Mouse (Mus musculus) intestine, embryonic 15.5 days (tissue): ENCODE measurements around the gene Iffo1. TPM values are rescaled to one million over a fixed set of nuclear protein-coding genes. Genes with fewer than 3 reads are reported as not detected.
A peak's percentile ranks its signal among the peaks of the same experiment; 100 is the strongest.

Source experiments
- ATAC-seq: fragments of 200-750 bp; cut with Nextera tagmentation; 2 replicates; pipeline ENCODE4 v1.8.0; 2017; ENCODE audit warnings: moderate TSS enrichment, moderate library complexity
- H3K27ac ChIP-seq: fragments of 300-500 bp; sonication (generic); 2 replicates; pipeline ENCODE4 v1.5.1; 2015; ENCODE audit warnings: mild to moderate bottlenecking, inconsistent platforms
- H3K27me3 ChIP-seq: fragments of 300-500 bp; sonication (generic); replicated peaks from 2 replicates; pipeline ENCODE4 v1.6.1; 2015; ENCODE audit warnings: inconsistent platforms
- H3K36me3 ChIP-seq: fragments of 300-500 bp; sonication (generic); 2 replicates; pipeline ENCODE4 v1.6.1; 2015; ENCODE audit warnings: inconsistent platforms
- H3K4me1 ChIP-seq: fragments of 300-500 bp; sonication (generic); replicated peaks from 2 replicates; pipeline ENCODE4 v1.6.1; 2015; ENCODE audit warnings: inconsistent platforms
- H3K4me2 ChIP-seq: fragments of 300-500 bp; sonication (generic); replicated peaks from 2 replicates; pipeline ENCODE4 v1.6.1; 2015; ENCODE audit warnings: mild to moderate bottlenecking, inconsistent platforms
- H3K4me3 ChIP-seq: fragments of 300-500 bp; sonication (generic); replicated peaks from 2 replicates; pipeline ENCODE4 v1.5.1; 2015; ENCODE audit warnings: inconsistent platforms
- H3K9ac ChIP-seq: fragments of 300-500 bp; sonication (generic); 2 replicates; pipeline ENCODE4 v1.6.1; 2015; ENCODE audit warnings: inconsistent platforms
- H3K9me3 ChIP-seq: fragments of 300-500 bp; sonication (generic); 2 replicates; pipeline ENCODE4 v1.6.1; 2016; ENCODE audit warnings: inconsistent platforms
- WGBS: fragments of 180-500 bp; shearing (Covaris S2); methylation state at CpG from one replicate; pipeline ENCODE4 v1.1.7; 2015; 5-methylcytosine and 5-hydroxymethylcytosine counted together
- polyA plus RNA-seq: library from polyadenylated mRNA; unstranded; fragments of >200 nt; fragmentation: Nextera tagmentation; extraction: Ambion mirVana; gene quantifications from 2 replicates; pipeline ENCODE4 v1.2.1, GENCODE M21; 2015

Gene Iffo1
- polyA plus RNA-seq, result 6.9 and 7.2 TPM in 2 replicates

GRCm38 (mm10) chr6:125145001-125145400 is at the start of gene Iffo1:
Gene Iffo1, plus strand, starts transcription at chr6:125145241.
- Histone ChIP-seq H3K4me1 (peaks cover 40% of the 10 kb centered on the region), H3K9me3 (no peaks in the 10 kb centered on the region), H3K27ac (peak within 1 kb of the TSS; percentile 82), H3K9ac (peak within 1 kb of the TSS; percentile 69), H3K36me3 (peaks cover 37% of the 10 kb centered on the region), H3K4me2 (peak within 1 kb of the TSS; percentile 74), H3K4me3 (peak within 1 kb of the TSS; percentile 56), H3K27me3 (no peaks in the 10 kb centered on the region)
- WGBS, result 2% methylated on average over 16 of the region's 16 CpGs
- peak; percentile 94 for ATAC-seq

DNA sequence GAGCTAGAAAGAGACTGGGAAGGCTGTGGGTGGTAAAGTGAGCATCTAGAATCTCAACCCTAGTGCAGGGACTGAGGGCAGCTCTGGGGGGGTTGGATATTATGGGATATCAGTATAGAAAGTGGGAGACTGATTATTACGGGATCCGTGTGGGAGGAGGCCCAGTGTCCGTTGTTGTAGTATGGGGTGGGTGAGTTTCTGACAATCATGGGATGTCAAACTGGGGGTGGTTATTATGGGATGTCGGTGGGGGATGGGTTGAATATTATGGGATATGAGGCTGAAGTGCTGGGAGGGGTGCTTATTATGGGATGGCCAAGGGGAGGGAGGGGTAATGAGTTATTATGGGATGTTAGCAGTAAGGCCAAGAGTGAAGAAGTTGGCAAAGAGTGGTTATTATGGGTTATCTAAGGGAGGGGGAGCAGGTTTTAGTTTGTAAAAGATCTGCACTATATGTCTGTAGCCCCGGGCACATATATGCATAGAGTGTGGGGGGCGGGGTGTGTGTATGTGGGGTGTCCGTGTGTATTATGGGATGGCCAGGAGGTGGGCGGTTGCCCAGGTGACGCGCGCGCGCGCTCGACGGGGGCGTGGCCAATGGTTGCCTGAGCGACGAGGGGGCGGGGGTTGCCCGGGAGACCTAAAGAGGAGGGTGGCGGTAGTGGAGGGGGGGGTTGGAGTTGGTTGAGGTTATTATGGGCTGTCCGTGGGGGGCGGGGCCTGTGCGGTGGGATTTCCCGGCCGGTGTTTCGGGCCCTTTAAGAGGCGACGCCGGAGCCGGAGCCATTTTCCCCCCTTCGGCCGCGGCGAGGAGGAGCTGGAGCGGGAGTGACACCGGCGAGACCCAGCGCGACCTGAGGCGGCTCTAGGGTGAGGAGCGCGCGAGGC is 49.4 kb upstream of the Iffo1 start, which contains the start of gene Chd4:
Gene Chd4 (plus strand): TSS at position 591 of the 888 bp plus-strand sequence.
- peaks cover 33% of the 10 kb centered on the region for H3K4me1 ChIP-seq
- peak within 1 kb of the TSS; percentile 93 for H3K9ac ChIP-seq
- peaks cover 12% of the 10 kb centered on the region for H3K36me3 ChIP-seq
- peak within 1 kb of the TSS; percentile 72 for H3K4me2 ChIP-seq
- H3K27me3 ChIP-seq, result no peaks in the 10 kb centered on the region
- H3K27ac ChIP-seq, result peak within 1 kb of the TSS; percentile 94
- 1% methylated on average over 45 of the region's 45 CpGs for WGBS
- ATAC-seq, result peak; percentile 86
- H3K4me3 ChIP-seq, result peak within 1 kb of the TSS; percentile 91
- H3K9me3 ChIP-seq, result no peaks in the 10 kb centered on the region

GRCm38 (mm10) chr6:125096279-125096596 is 48.8 kb upstream of the Iffo1 start:
- Histone ChIP-seq H3K9me3 (no peaks in the 10 kb centered on the region), H3K4me3 (peak overlapping the region; percentile 91), H3K36me3 (peaks cover 18% of the 10 kb centered on the region), H3K4me2 (peak overlapping the region; percentile 72), H3K9ac (peak overlapping the region; percentile 93), H3K27ac (peak overlapping the region; percentile 94), H3K4me1 (peaks cover 30% of the 10 kb centered on the region), H3K27me3 (no peaks in the 10 kb centered on the region)
- ATAC-seq, result peak; percentile 46; the same call in 1 of the 2 replicates
- 1% methylated on average over 19 of the region's 32 CpGs for WGBS

DNA sequence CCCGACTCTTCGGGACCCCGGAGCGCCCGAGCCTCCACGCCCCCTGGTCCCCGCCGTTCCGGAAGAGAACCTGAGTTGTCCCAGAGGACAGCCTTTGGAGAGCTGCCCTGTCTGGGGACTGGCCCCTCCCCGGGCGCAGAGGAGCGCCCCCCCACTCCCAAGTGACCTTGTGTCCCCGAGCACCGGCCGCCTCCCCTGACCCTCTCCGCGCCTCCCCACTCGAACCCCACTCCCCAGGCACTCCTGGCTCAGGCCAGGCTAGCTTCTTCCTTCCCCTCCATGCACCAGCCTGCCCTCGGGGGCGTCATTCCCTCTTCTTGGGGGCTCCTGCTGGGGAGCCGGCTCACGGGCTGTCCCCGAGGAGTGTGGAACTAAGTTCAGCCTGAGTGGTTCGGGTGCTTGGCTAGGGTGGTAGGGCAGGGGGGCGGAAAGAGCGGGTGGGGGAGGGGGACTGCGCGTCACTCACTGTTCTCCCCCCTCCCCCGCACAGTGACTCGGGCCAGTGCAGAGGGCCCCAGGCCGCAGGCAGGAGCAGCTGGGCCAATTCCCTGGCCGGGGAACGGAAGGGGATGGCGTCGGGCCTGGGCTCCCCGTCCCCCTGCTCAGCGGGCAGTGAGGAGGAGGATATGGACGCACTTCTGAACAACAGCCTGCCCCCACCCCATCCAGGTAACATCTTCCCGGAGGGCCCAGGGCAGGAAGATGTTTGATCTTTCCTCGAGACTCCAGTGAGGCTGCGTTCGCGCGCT is 48.3 kb upstream of the Iffo1 start:
- peaks cover 23% of the 10 kb centered on the region for H3K36me3 ChIP-seq
- ATAC-seq, result peak; percentile 56
- no peaks in the 10 kb centered on the region for H3K27me3 ChIP-seq
- H3K4me3 ChIP-seq, result peak overlapping the region; percentile 91
- under 1% methylated on average over 39 of the region's 44 CpGs for WGBS
- peaks cover 30% of the 10 kb centered on the region for H3K4me1 ChIP-seq
- H3K4me2 ChIP-seq, result peak overlapping the region; percentile 72
- H3K9me3 ChIP-seq, result no peaks in the 10 kb centered on the region
- peak overlapping the region; percentile 93 for H3K9ac ChIP-seq
- H3K27ac ChIP-seq, result peak overlapping the region; percentile 94

DNA sequence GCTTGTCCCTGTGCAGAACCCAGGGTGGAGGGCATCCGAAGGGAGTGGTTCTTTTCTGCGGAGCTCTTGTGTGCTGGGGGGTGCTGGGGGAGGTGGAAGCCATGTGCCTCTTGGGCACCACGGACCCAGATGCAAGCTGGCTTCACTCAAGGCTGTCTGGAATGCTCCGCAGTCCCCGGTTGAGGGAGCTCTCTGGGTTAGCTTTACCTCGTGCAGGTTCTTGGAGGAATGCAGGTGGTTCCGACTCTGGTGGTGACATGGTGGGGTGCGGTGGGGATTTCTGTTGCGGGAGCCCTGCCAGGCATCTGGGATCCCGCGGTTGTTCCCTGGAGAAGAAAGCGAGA is 47.7 kb upstream of the Iffo1 start:
- Histone ChIP-seq H3K36me3 (peaks cover 28% of the 10 kb centered on the region), H3K27ac (peak overlapping the region; percentile 94), H3K4me2 (peak overlapping the region; percentile 72), H3K4me1 (peaks cover 30% of the 10 kb centered on the region), H3K4me3 (peak overlapping the region; percentile 91), H3K27me3 (no peaks in the 10 kb centered on the region), H3K9me3 (no peaks in the 10 kb centered on the region), H3K9ac (peak overlapping the region; percentile 93)
- WGBS, result 1% methylated on average over 12 of the region's 12 CpGs
- peak; percentile 17; the same call in 1 of the 2 replicates for ATAC-seq

DNA sequence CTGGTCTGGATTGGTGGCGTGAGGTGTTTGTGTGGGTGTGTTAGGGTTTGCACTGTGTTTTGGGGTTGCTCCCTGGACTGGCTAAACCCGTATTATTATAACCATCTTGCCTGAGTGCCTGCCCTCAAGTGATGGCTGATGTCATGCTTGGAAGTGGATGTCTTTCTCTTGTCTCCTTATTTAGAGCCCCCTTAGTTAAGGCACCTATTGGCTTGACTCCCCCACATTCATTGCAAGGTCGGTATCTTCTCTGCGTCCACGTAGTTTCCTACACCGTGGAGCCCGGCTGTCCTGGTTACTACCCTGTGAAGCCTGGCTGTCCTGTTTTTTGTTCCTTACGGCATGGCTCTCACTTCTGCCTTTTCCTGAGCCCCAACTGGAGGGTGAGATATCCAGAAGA is 47.1 kb upstream of the Iffo1 start:
- no peak for ATAC-seq
- Histone ChIP-seq H3K27ac (0 out of 2 replicates have a peak overlapping the region, but pooled peaks have one; percentile 28), H3K9ac (peak overlapping the region; percentile 93), H3K4me3 (peak overlapping the region; percentile 91), H3K27me3 (no peaks in the 10 kb centered on the region), H3K9me3 (no peaks in the 10 kb centered on the region), H3K4me2 (peak overlapping the region; percentile 72), H3K4me1 (peaks cover 30% of the 10 kb centered on the region), H3K36me3 (peaks cover 35% of the 10 kb centered on the region)
- WGBS, result 49% methylated on average over 8 of the region's 8 CpGs

GRCm38 (mm10) chr6:125098513-125098912 is 46.5 kb upstream of the Iffo1 start:
- Histone ChIP-seq H3K36me3 (peaks cover 37% of the 10 kb centered on the region), H3K27ac (no peak overlapping the region), H3K27me3 (no peaks in the 10 kb centered on the region), H3K4me3 (peak overlapping the region; percentile 91), H3K4me1 (peaks cover 30% of the 10 kb centered on the region), H3K9me3 (no peaks in the 10 kb centered on the region), H3K4me2 (peak overlapping the region; percentile 72), H3K9ac (peak overlapping the region; percentile 93)
- 45% methylated on average over 3 of the region's 3 CpGs for WGBS
- ATAC-seq, result no peak

DNA sequence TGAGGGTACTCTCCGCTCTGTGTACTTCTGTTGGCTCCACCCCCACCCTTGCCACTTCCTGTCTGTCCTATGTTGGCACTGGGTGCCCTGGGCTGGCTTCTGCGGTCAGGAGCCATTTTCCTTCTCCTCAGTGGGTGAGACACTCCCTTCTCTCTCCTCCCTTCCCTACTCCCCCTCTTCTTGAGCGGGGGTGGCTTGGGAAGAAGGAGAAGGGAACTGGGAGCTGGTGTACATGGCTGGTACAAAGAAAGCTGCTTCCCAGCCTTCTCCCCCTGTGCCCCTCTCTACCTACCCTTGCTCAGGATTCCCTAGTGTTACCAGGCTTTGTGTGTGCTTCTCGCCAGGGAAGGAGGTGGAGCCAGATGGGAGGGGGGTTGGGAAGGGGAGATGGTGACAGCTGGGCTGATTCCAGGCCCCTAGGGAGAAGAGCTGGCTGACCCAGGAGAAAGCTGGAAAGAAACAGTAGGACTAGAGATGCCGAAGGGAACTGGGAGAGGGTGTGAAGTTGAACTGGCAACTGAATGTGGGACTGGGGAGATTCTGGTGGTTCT is 45.5 kb upstream of the Iffo1 start:
- H3K4me3 ChIP-seq, result no peak overlapping the region
- ATAC-seq, result no peak

DNA sequence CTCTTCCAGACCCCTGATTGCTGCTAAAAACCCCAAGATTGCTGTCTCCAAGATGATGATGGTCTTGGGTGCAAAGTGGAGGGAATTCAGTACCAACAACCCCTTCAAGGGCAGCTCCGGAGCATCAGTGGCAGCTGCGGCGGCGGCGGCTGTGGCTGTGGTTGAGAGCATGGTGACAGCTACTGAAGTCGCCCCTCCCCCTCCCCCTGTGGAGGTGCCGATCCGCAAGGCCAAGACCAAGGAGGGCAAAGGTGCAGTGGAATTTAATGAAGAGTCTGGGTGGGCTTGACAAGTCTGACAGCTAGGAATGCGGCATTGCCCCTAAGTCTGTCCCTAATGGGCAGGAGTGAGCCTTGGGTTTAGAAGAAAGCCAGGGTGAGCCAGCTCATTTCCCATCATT is 43.6 kb upstream of the Iffo1 start:
- H3K4me2 ChIP-seq, result no peak overlapping the region
- ATAC-seq, result no peak
- H3K27me3 ChIP-seq, result no peaks in the 10 kb centered on the region
- peaks cover 60% of the 10 kb centered on the region for H3K36me3 ChIP-seq
- H3K9me3 ChIP-seq, result no peaks in the 10 kb centered on the region
- H3K4me3 ChIP-seq, result no peak overlapping the region
- 86% methylated on average over 9 of the region's 9 CpGs for WGBS
- H3K9ac ChIP-seq, result no peak overlapping the region
- no peak overlapping the region for H3K27ac ChIP-seq
- H3K4me1 ChIP-seq, result peaks cover 26% of the 10 kb centered on the region

More for the DNA sequence above, 45.5 kb upstream of the Iffo1 start:
- Histone ChIP-seq H3K9ac (peak overlapping the region; percentile 23; the same call in 1 of the 2 replicates), H3K36me3 (peaks cover 42% of the 10 kb centered on the region), H3K9me3 (no peaks in the 10 kb centered on the region), H3K27me3 (no peaks in the 10 kb centered on the region), H3K27ac (0 out of 2 replicates have a peak overlapping the region, but pooled peaks have one; percentile 33), H3K4me1 (peaks cover 30% of the 10 kb centered on the region), H3K4me2 (peak overlapping the region; percentile 72)
- WGBS, result 39% methylated on average over 5 of the region's 5 CpGs

- Histone ChIP-seq H3K27ac (no peak overlapping the region), H3K36me3 (peaks cover 82% of the 10 kb centered on the region), H3K4me3 (no peak overlapping the region), H3K4me1 (peaks cover 10% of the 10 kb centered on the region), H3K4me2 (no peak overlapping the region), H3K9me3 (no peaks in the 10 kb centered on the region), H3K27me3 (no peaks in the 10 kb centered on the region), H3K9ac (no peak overlapping the region)
- peak; percentile 48; the same call in 1 of the 2 replicates for ATAC-seq
- WGBS, result 86% methylated on average over 4 of the region's 4 CpGs
Measured at GRCm38 (mm10) chr6:125104223-125104622, 40.8 kb upstream of the Iffo1 start.

GRCm38 (mm10) chr6:125107705-125108104 is 37.3 kb upstream of the Iffo1 start:
- H3K4me3 ChIP-seq, result no peak overlapping the region
- H3K27me3 ChIP-seq, result no peaks in the 10 kb centered on the region
- no peak overlapping the region for H3K4me2 ChIP-seq
- H3K27ac ChIP-seq, result no peak overlapping the region
- no peaks in the 10 kb centered on the region for H3K4me1 ChIP-seq
- H3K9ac ChIP-seq, result no peak overlapping the region
- no peaks in the 10 kb centered on the region for H3K9me3 ChIP-seq
- 94% methylated on average over 2 of the region's 2 CpGs for WGBS
- no peak for ATAC-seq
- peaks cover 85% of the 10 kb centered on the region for H3K36me3 ChIP-seq

GRCm38 (mm10) chr6:125109371-125109770 is 35.7 kb upstream of the Iffo1 start:
- ATAC-seq, result no peak
- Histone ChIP-seq H3K27me3 (no peaks in the 10 kb centered on the region), H3K4me1 (no peaks in the 10 kb centered on the region), H3K27ac (no peak overlapping the region), H3K4me2 (no peak overlapping the region), H3K36me3 (peaks cover 88% of the 10 kb centered on the region), H3K4me3 (no peak overlapping the region), H3K9ac (no peak overlapping the region), H3K9me3 (no peaks in the 10 kb centered on the region)
- 87% methylated on average over 14 of the region's 14 CpGs for WGBS
